Mouse (Mus musculus): ENCODE results near the gene Rnf2.
"Not testable (repeated sequence)": the region's sequence is repeated elsewhere in the genome, so short reads cannot be mapped to it uniquely, and the experiment has no call there.

Rnf2 gene

GRCm38 (mm10) chr1:151484754-151485153 lies 16.0 kb downstream of the Rnf2 start:
- no peak for DNase-seq (ENCODE audit: low read depth, low spot score)

- DNase-seq (ENCODE audit: low read depth, low spot score): peak; percentile 44
Observed at GRCm38 (mm10) chr1:151483568-151483967, 17.2 kb downstream of the Rnf2 start.

- DNase-seq (ENCODE audit: low read depth, low spot score): no peak
Observed at GRCm38 (mm10) chr1:151482497-151482896, 18.3 kb downstream of the Rnf2 start.

GRCm38 (mm10) chr1:151472386-151472785 lies 28.4 kb downstream of the Rnf2 start:
- DNase-seq (ENCODE audit: low read depth, low spot score): not testable (repeated sequence)

- DNase-seq (ENCODE audit: low read depth, low spot score): no peak
Observed at GRCm38 (mm10) chr1:151471429-151471828, 29.3 kb downstream of the Rnf2 start.

GRCm38 (mm10) chr1:151466571-151466970 lies 34.2 kb downstream of the Rnf2 start:
- peak; percentile 72 for DNase-seq (ENCODE audit: low read depth, low spot score)

- DNase-seq (ENCODE audit: low read depth, low spot score): no peak
Observed at GRCm38 (mm10) chr1:151464914-151465313, 35.8 kb downstream of the Rnf2 start.

- DNase-seq (ENCODE audit: low read depth, low spot score): no peak
Observed at GRCm38 (mm10) chr1:151461265-151461664, 39.5 kb downstream of the Rnf2 start.

GRCm38 (mm10) chr1:151457087-151457486 lies 43.7 kb downstream of the Rnf2 start:
- no peak for DNase-seq (ENCODE audit: low read depth, low spot score)

GRCm38 (mm10) chr1:151451946-151452345 lies 48.8 kb downstream of the Rnf2 start:
- DNase-seq (ENCODE audit: low read depth, low spot score): no peak

- DNase-seq (ENCODE audit: low read depth, low spot score): no peak
Observed at GRCm38 (mm10) chr1:151450851-151451250, 49.9 kb downstream of the Rnf2 start.

- DNase-seq (ENCODE audit: low read depth, low spot score): no peak
Observed at GRCm38 (mm10) chr1:151449866-151450265, 50.9 kb downstream of the Rnf2 start.

- no peak for DNase-seq (ENCODE audit: low read depth, low spot score)
Observed at GRCm38 (mm10) chr1:151435431-151435830, 65.3 kb downstream of the Rnf2 start.

GRCm38 (mm10) chr1:151429316-151429715 lies 71.4 kb downstream of the Rnf2 start:
- DNase-seq (ENCODE audit: low read depth, low spot score): peak; percentile 37

- DNase-seq (ENCODE audit: low read depth, low spot score): peak; percentile 100
Observed at GRCm38 (mm10) chr1:151428263-151429221, 72.2 kb downstream of the Rnf2 start, which contains the start of the genes Swt1 and Trmt1l. Gene Swt1, minus strand, starts transcription at chr1:151428455. Gene Trmt1l, plus strand, starts transcription at chr1:151428542.

- no peak for DNase-seq (ENCODE audit: low read depth, low spot score)
Observed at GRCm38 (mm10) chr1:151427888-151428262, 72.9 kb downstream of the Rnf2 start.

- peak; percentile 49 for DNase-seq (ENCODE audit: low read depth, low spot score)
Observed at GRCm38 (mm10) chr1:151426947-151427600, 73.7 kb downstream of the Rnf2 start.

- DNase-seq (ENCODE audit: low read depth, low spot score): no peak
Observed at GRCm38 (mm10) chr1:151422178-151422577, 78.6 kb downstream of the Rnf2 start.

GRCm38 (mm10) chr1:151409827-151410226 lies 90.9 kb downstream of the Rnf2 start:
- DNase-seq (ENCODE audit: low read depth, low spot score): no peak
